Mouse (Mus musculus): ENCODE measurements around the gene 1700109H08Rik.

DNA sequence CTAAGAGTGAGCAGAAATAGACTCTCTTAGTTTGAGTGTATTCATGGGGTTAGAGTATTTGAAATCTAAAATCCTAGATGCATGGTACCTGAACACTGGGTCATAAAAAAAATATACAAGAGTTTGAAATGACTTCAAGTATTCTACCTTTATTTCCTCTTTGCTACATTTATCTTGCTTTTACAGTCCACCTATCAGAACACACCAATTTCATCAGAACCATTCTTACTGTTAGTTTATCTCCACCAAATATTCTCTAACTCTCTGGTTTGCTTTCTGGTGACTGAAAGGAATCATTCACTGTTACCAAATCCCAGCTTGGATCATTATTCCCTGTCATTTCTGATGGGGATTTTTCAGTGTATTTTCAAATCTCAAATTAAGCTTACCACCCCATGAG is 25.8 kb downstream of the 1700109H08Rik start:
- TF ChIP-seq CTCF (IDR thresholded peaks at IDR 0.05; ENCODE audit: low read depth, low read length): no peak
- no peak for TF ChIP-seq POLR2A (IDR thresholded peaks at IDR 0.05; ENCODE audit: borderline replicate concordance, low read depth, low read length)

Data from bone marrow macrophage, adult 2 months (primary cell).